Comparison of ENCODE assay signal across 20 mouse cellular contexts in genomic region chr4:43729126-43729525, GRCm38 (mm10). TPM values are rescaled to one million over a fixed set of nuclear protein-coding genes. Genes with fewer than 3 reads are reported as not detected.
DNase-seq lines count a peak whose midpoint lies in the region; ATAC-seq and TF ChIP-seq lines count a peak whose summit lies in the region.
"Had no signal": no experiment of that assay in that cellular context is flagged by ENCODE, and none has a peak within 500 bp of the region (broad histone marks: within the 10 kb centered on the region; RNA-seq: fewer than 3 reads in every experiment).

No protein-coding gene starts in this region.

- H3K4me2 ChIP-seq in heart, embryonic 13.5 days, result peak overlapping the region; percentile 23
- H3K4me2 ChIP-seq in lung, embryonic 15.5 days, result no peak overlapping the region
- peak overlapping the region; percentile 26; the same call in 1 of the 2 replicates for H3K4me2 ChIP-seq in heart, postnatal 0 days (ENCODE audit: low read depth, low read length)
- H3K4me2 ChIP-seq: forebrain, embryonic 12.5 days had no signal

- TF ChIP-seq CTCF in heart, postnatal 0 days (IDR thresholded peaks at IDR 0.05; ENCODE audit: low read depth), result no peak
- TF ChIP-seq CTCF in small intestine, adult 2 months (IDR thresholded peaks at IDR 0.05; ENCODE audit: extremely low read depth, insufficient read length, insufficient replicate concordance, low read depth, low read length), result no peak

- peak overlapping the region; percentile 85 for H3K27ac ChIP-seq in heart, embryonic 13.5 days (replicated peaks)
- peak overlapping the region; percentile 87 for H3K27ac ChIP-seq in lung, embryonic 15.5 days
- peak overlapping the region; percentile 97 for H3K27ac ChIP-seq in heart, postnatal 0 days (ENCODE audit: low read depth)
- peak overlapping the region; percentile 91 for H3K27ac ChIP-seq in small intestine, adult 2 months (ENCODE audit: insufficient read depth, low read depth, low read length)
- H3K27ac ChIP-seq: forebrain, embryonic 12.5 days; macrophage had no signal

- no peak for DNase-seq in heart, adult 18-20 months
- no peak for DNase-seq in lung, postnatal 10 days
- peak; percentile 52 for DNase-seq in heart, postnatal 0 days (ENCODE audit: low spot score)
- no peak for DNase-seq in adrenal gland, adult (ENCODE audit: inconsistent age in 2 of 2, low spot score in 1 of 2)
- no peak for DNase-seq in Muller cell, postnatal 12 days (ENCODE audit: inconsistent ontology term)
- DNase-seq: cerebellum, adult 18-20 months; embryo, embryonic 11 days had no signal

- no peak for ATAC-seq in heart, embryonic 13.5 days (ENCODE audit: extremely low read depth, insufficient number of reproducible peaks, low FRiP score, low TSS enrichment)
- ATAC-seq in lung, embryonic 15.5 days (ENCODE audit: borderline replicate concordance, extremely low read depth, low FRiP score, low TSS enrichment), result no peak
- 0 out of 2 replicates have a peak, but pooled peaks have one; percentile 0 for ATAC-seq in heart, postnatal 0 days (ENCODE audit: insufficient read depth, low read depth)
- ATAC-seq: CD4-positive, CD25-positive, alpha-beta regulatory T cell, adult 4 months; hindbrain, embryonic 16.5 days; midbrain, embryonic 16.5 days had no signal

- H3K9me3 ChIP-seq in heart, embryonic 13.5 days, result no peaks in the 10 kb centered on the region
- H3K9me3 ChIP-seq in lung, embryonic 15.5 days, result no peaks in the 10 kb centered on the region
- no peaks in the 10 kb centered on the region for H3K9me3 ChIP-seq in heart, postnatal 0 days (replicated peaks; ENCODE audit: control insufficient read depth, low read length)
- H3K9me3 ChIP-seq: forebrain, embryonic 12.5 days had no signal

- no peak for TF ChIP-seq EP300 in heart, postnatal 0 days (IDR thresholded peaks at IDR 0.05; ENCODE audit: low read depth)

- H3K27me3 ChIP-seq in heart, embryonic 13.5 days (replicated peaks), result no peaks in the 10 kb centered on the region
- H3K27me3 ChIP-seq in lung, embryonic 15.5 days, result no peaks in the 10 kb centered on the region
- H3K27me3 ChIP-seq in heart, postnatal 0 days (ENCODE audit: control insufficient read depth, insufficient read depth, low read length), result no peaks in the 10 kb centered on the region
- H3K27me3 ChIP-seq in small intestine, adult 2 months (ENCODE audit: control insufficient read depth, insufficient read depth, low read length), result no peaks in the 10 kb centered on the region
- H3K27me3 ChIP-seq: Patski had no signal

- H3K9ac ChIP-seq in heart, embryonic 13.5 days, result peak overlapping the region; percentile 41; the same call in 1 of the 2 replicates
- H3K9ac ChIP-seq in lung, embryonic 15.5 days, result no peak overlapping the region
- no peak overlapping the region for H3K9ac ChIP-seq in heart, postnatal 0 days (replicated peaks; ENCODE audit: low read depth, low read length)
- H3K9ac ChIP-seq: forebrain, embryonic 12.5 days had no signal

- H3K4me1 ChIP-seq in heart, embryonic 13.5 days, result peaks cover 79% of the 10 kb centered on the region
- peaks cover 55% of the 10 kb centered on the region for H3K4me1 ChIP-seq in lung, embryonic 15.5 days
- H3K4me1 ChIP-seq in heart, postnatal 0 days (ENCODE audit: control insufficient read depth, insufficient read depth), result peaks cover 61% of the 10 kb centered on the region
- peaks cover 20% of the 10 kb centered on the region; the same call in 1 of the 2 replicates for H3K4me1 ChIP-seq in small intestine, adult 2 months (ENCODE audit: control insufficient read depth, insufficient read depth, insufficient read length, low read length)

- 24% methylated on average over 3 of the region's 3 CpGs for WGBS in heart, embryonic 13.5 days
- WGBS in lung, embryonic 15.5 days, result 33% methylated on average over 3 of the region's 3 CpGs
- 25% methylated on average over 3 of the region's 3 CpGs for WGBS in heart, postnatal 0 days
- 51% methylated on average over 3 of the region's 3 CpGs for WGBS in small intestine, adult 2 months

- TF ChIP-seq POLR2A in small intestine, adult 2 months (IDR thresholded peaks at IDR 0.05; ENCODE audit: low read depth, low read length), result no peak

- no peaks in the 10 kb centered on the region for H3K36me3 ChIP-seq in heart, embryonic 13.5 days
- no peaks in the 10 kb centered on the region for H3K36me3 ChIP-seq in lung, embryonic 15.5 days
- H3K36me3 ChIP-seq in heart, postnatal 0 days (replicated peaks; ENCODE audit: control insufficient read depth, insufficient read depth, low read length), result no peaks in the 10 kb centered on the region
- no peaks in the 10 kb centered on the region for H3K36me3 ChIP-seq in small intestine, adult 2 months (ENCODE audit: control insufficient read depth, insufficient read depth, low read length)
- H3K36me3 ChIP-seq: forebrain, embryonic 12.5 days had no signal

- H3K4me3 ChIP-seq in heart, embryonic 13.5 days, result no peak overlapping the region
- no peak overlapping the region for H3K4me3 ChIP-seq in lung, embryonic 15.5 days
- no peak overlapping the region for H3K4me3 ChIP-seq in heart, postnatal 0 days (ENCODE audit: low read depth, low read length)
- no peak overlapping the region for H3K4me3 ChIP-seq in small intestine, adult 2 months (ENCODE audit: low read depth, low read length)
- H3K4me3 ChIP-seq: forebrain, embryonic 12.5 days had no signal

RNA-seq across cellular contexts. Expression of gene Spaar, which starts 0.7 kb away (rescaled TPM):
- polyA plus RNA-seq in heart, embryonic 13.5 days (2015; fragmentation: Nextera tagmentation; extraction: Ambion mirVana), result 0.21 and 0.43 TPM in 2 replicates
- 1 to 10 TPM; 3.4 to 4.5 TPM for total RNA-seq in heart, adult 18-20 months (2021)
- polyA plus RNA-seq in lung, embryonic 15.5 days (2015; fragmentation: Nextera tagmentation; extraction: Ambion mirVana), result 0.48 and 0.62 TPM in 2 replicates
- 1.6 and 6.3 TPM in 2 replicates for total RNA-seq in heart, postnatal 0 days (2014; rRNA removed; ENCODE audit: low replicate concordance)
- 1.1 and 1.3 TPM in 2 replicates for polyA plus RNA-seq in heart, postnatal 0 days (2015; fragmentation: Nextera tagmentation; extraction: Ambion mirVana)
- 0.28 and 1.1 TPM in 2 replicates for polyA plus RNA-seq in small intestine, adult 2 months (2012; rRNA removed)
- polyA plus RNA-seq: CD4-positive, CD25-positive, alpha-beta regulatory T cell, adult 4 months; forebrain, embryonic 12.5 days; macrophage; neural tube, embryonic 14.5 days had no signal

RNA-seq across cellular contexts. Expression of gene Hrct1, which starts 2.1 kb away (rescaled TPM):
- polyA plus RNA-seq in heart, embryonic 13.5 days (2015; fragmentation: Nextera tagmentation; extraction: Ambion mirVana), result 0.78 and 1.1 TPM in 2 replicates
- total RNA-seq in heart, adult 18-20 months (2021), result 1 to 10 TPM; 4.2 to 4.9 TPM
- 1.1 and 1.3 TPM in 2 replicates for polyA plus RNA-seq in lung, embryonic 15.5 days (2015; fragmentation: Nextera tagmentation; extraction: Ambion mirVana)
- total RNA-seq in heart, postnatal 0 days (2014; rRNA removed; ENCODE audit: low replicate concordance), result 8.2 and 9.5 TPM in 2 replicates
- polyA plus RNA-seq in heart, postnatal 0 days (2015; fragmentation: Nextera tagmentation; extraction: Ambion mirVana), result 4.5 and 4.9 TPM in 2 replicates
- polyA plus RNA-seq in small intestine, adult 2 months (2012; rRNA removed), result 1.0 and 2.0 TPM in 2 replicates
- polyA plus RNA-seq: CD4-positive, CD25-positive, alpha-beta regulatory T cell, adult 4 months; forebrain, embryonic 12.5 days; macrophage had no signal

RNA-seq across cellular contexts. Expression of gene Olfr71, which starts 19.1 kb away (rescaled TPM):
- polyA plus RNA-seq in heart, embryonic 13.5 days (2015; fragmentation: Nextera tagmentation; extraction: Ambion mirVana), result not detected in 2 replicates
- not detected for total RNA-seq in heart, adult 18-20 months (2021)
- not detected in 2 replicates for polyA plus RNA-seq in lung, embryonic 15.5 days (2015; fragmentation: Nextera tagmentation; extraction: Ambion mirVana)
- total RNA-seq in heart, postnatal 0 days (2014; rRNA removed; ENCODE audit: low replicate concordance), result not detected in 2 replicates
- polyA plus RNA-seq in heart, postnatal 0 days (2015; fragmentation: Nextera tagmentation; extraction: Ambion mirVana), result not detected in 2 replicates
- polyA plus RNA-seq in small intestine, adult 2 months (2012; rRNA removed), result not detected in 2 replicates
- total RNA-seq: adrenal gland, postnatal 25 days; gastrocnemius, postnatal 25 days; left cerebral cortex, postnatal 14 days had no signal
- polyA plus RNA-seq: CD4-positive, CD25-positive, alpha-beta regulatory T cell, adult 4 months; macrophage; neural tube, embryonic 14.5 days; Patski had no signal

RNA-seq across cellular contexts. Expression of gene Olfr70, which starts 28.5 kb away (rescaled TPM):
- polyA plus RNA-seq in heart, embryonic 13.5 days (2015; fragmentation: Nextera tagmentation; extraction: Ambion mirVana), result not detected in 2 replicates
- not detected for total RNA-seq in heart, adult 18-20 months (2021)
- polyA plus RNA-seq in lung, embryonic 15.5 days (2015; fragmentation: Nextera tagmentation; extraction: Ambion mirVana), result not detected in 2 replicates
- total RNA-seq in heart, postnatal 0 days (2014; rRNA removed; ENCODE audit: low replicate concordance), result 0.15 TPM in 1 of 2 replicates, not detected in the other
- polyA plus RNA-seq in heart, postnatal 0 days (2015; fragmentation: Nextera tagmentation; extraction: Ambion mirVana), result not detected in 2 replicates
- polyA plus RNA-seq in small intestine, adult 2 months (2012; rRNA removed), result not detected in 2 replicates
- total RNA-seq: adrenal gland, postnatal 25 days; gastrocnemius, postnatal 25 days; left cerebral cortex, postnatal 14 days had no signal
- polyA plus RNA-seq: CD4-positive, CD25-positive, alpha-beta regulatory T cell, adult 4 months; forebrain, embryonic 12.5 days; macrophage; midbrain, embryonic 16.5 days; neural tube, embryonic 14.5 days; Patski had no signal

RNA-seq across cellular contexts. Expression of gene Olfr159, which starts 41.7 kb away (rescaled TPM):
- polyA plus RNA-seq in heart, embryonic 13.5 days (2015; fragmentation: Nextera tagmentation; extraction: Ambion mirVana), result not detected in 2 replicates
- not detected for total RNA-seq in heart, adult 18-20 months (2021)
- polyA plus RNA-seq in lung, embryonic 15.5 days (2015; fragmentation: Nextera tagmentation; extraction: Ambion mirVana), result not detected in 2 replicates
- total RNA-seq in heart, postnatal 0 days (2014; rRNA removed; ENCODE audit: low replicate concordance), result not detected in 2 replicates
- polyA plus RNA-seq in heart, postnatal 0 days (2015; fragmentation: Nextera tagmentation; extraction: Ambion mirVana), result not detected in 2 replicates
- polyA plus RNA-seq in small intestine, adult 2 months (2012; rRNA removed), result not detected in 2 replicates
- total RNA-seq: adrenal gland, postnatal 25 days; gastrocnemius, postnatal 25 days; left cerebral cortex, postnatal 14 days had no signal
- polyA plus RNA-seq: CD4-positive, CD25-positive, alpha-beta regulatory T cell, adult 4 months; forebrain, embryonic 12.5 days; hindbrain, embryonic 16.5 days; macrophage; midbrain, embryonic 16.5 days; neural tube, embryonic 14.5 days; Patski had no signal
